Mouse (Mus musculus) embryonic fibroblast, embryonic 13.5 days (primary cell): ENCODE measurements around the gene Mrpl52. TPM values are rescaled to one million over a fixed set of nuclear protein-coding genes. Genes with fewer than 3 reads are reported as not detected.
A peak's percentile ranks its signal among the peaks of the same experiment; 100 is the strongest.

ENCODE experiments used
- H3K27ac ChIP-seq: 2 replicates; pipeline ENCODE4 v1.5.1; 2012; ENCODE audit warnings: low read length, control low read depth, inconsistent platforms; ENCODE audit not compliant: insufficient read depth
- H3K4me1 ChIP-seq: 2 replicates; pipeline ENCODE4 v1.6.1; 2011; ENCODE audit warnings: low read length; ENCODE audit not compliant: control insufficient read depth, insufficient read depth
- H3K4me3 ChIP-seq: 2 replicates; pipeline ENCODE4 v1.5.1; 2011; ENCODE audit warnings: mild to moderate bottlenecking, control low read depth, low read length; ENCODE audit not compliant: insufficient read depth
- CTCF ChIP-seq: IDR thresholded peaks from 2 replicates; pipeline ENCODE4 v1.5.1; 2011; ENCODE audit warnings: mild to moderate bottlenecking, control low read depth, low read length, moderate library complexity, borderline replicate concordance; ENCODE audit not compliant: insufficient read depth
- POLR2A ChIP-seq: IDR thresholded peaks from 2 replicates; pipeline ENCODE4 v1.6.1; 2011; ENCODE audit warnings: low read depth, mild to moderate bottlenecking, control low read depth, low read length, moderate library complexity
- polyA plus RNA-seq: library from polyadenylated mRNA; stranded (reverse); fragments of >200 nt; gene quantifications from 2 replicates; pipeline ENCODE4 v1.2.4, GENCODE M21; 2011; ENCODE audit warnings: low read depth; ENCODE audit not compliant: missing spikeins, insufficient read length

Mrpl52 gene
- polyA plus RNA-seq, 1 experiment: 138 TPM

DNA sequence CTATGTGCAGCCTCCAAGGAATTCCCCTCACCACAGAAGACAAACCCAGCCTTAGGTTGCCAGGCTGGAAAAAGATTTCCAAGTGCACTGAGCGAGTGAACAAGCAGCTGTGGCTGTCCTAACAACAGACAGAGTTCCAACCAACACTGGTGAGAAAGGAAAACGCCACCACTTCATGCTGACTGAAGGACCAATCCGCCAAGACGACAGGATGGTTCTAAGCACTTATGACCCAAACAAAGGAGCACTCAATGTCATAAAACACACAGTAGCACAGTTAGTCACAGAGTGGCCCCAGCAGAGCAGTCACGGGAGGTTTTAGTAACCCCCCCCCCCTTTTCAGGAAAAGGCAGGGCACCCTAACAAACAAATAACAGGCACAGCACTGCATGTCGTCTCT lies 35.9 kb upstream of the Mrpl52 start:
- Histone ChIP-seq H3K4me1 (0 out of 2 replicates have a peak, but pooled peaks cover 3% of the 10 kb centered on the region), H3K4me3 (no peak overlapping the region), H3K27ac (no peak overlapping the region)
- TF ChIP-seq CTCF (no peak), POLR2A (no peak)

DNA sequence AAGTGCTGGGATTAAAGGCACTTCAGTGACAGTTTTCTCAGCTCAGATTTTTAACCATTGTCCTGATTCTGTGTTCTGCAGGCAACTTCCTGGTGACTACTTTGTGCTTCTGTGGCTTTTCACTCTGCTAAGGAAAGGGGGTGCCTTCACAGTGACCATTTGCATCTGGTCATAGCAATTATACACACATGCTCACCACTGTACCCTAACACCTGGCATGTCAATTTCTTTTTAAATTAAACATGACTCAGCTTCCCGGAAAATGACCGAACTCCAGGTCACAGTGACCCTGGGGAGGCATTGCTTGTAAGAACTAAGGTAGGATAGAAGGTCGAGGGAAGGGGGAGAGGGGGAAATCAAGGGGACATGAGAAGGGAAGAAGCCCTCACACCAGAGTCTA lies 32.9 kb upstream of the Mrpl52 start:
- H3K27ac ChIP-seq: no peak overlapping the region
- H3K4me3 ChIP-seq: no peak overlapping the region
- TF ChIP-seq POLR2A (no peak), CTCF (no peak)
- H3K4me1 ChIP-seq: peaks cover 4% of the 10 kb centered on the region

DNA sequence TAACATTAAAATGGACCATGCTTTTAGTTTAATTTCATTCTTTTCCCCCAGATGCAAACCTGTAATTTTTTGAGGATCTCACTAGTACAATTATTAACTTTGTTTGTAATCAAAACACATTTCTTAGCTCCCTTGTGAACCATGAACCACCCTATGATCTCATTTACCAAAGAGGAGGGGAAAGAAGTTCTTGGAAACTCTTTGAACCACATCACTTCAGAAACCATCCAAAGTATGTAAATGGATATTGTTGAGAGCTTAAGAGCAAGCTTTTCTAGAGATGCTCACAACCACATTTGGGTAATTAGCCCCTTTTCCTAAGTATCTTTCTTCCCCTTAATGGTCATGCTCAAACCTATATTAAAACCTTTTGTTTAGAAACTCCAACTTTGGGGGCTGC lies 32.4 kb upstream of the Mrpl52 start:
- Histone ChIP-seq H3K27ac (no peak overlapping the region), H3K4me1 (peaks cover 7% of the 10 kb centered on the region), H3K4me3 (no peak overlapping the region)
- TF ChIP-seq CTCF (no peak), POLR2A (no peak)

DNA sequence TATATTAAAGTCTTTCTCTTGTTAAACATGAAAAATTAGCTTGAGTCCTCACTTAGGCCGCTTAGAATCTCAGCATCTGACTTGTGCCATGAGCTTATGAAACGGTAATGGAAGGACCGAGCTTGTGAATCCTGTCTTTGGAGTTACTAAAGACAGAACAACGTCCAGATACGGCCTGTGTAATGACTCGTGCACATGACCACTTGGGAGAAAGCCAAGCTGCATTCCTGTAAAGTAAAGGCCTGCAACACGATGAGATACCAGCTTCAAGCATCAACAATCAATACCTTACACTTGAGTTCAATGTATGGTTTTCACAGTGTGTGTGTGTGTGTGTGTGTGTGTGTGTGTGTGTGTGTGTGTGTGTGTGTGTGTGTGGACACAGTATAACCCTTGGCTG lies 30.0 kb upstream of the Mrpl52 start:
- Histone ChIP-seq H3K4me1 (peaks cover 7% of the 10 kb centered on the region), H3K4me3 (no peak overlapping the region), H3K27ac (no peak overlapping the region)
- no peak for TF ChIP-seq POLR2A
- TF ChIP-seq CTCF: no peak

DNA sequence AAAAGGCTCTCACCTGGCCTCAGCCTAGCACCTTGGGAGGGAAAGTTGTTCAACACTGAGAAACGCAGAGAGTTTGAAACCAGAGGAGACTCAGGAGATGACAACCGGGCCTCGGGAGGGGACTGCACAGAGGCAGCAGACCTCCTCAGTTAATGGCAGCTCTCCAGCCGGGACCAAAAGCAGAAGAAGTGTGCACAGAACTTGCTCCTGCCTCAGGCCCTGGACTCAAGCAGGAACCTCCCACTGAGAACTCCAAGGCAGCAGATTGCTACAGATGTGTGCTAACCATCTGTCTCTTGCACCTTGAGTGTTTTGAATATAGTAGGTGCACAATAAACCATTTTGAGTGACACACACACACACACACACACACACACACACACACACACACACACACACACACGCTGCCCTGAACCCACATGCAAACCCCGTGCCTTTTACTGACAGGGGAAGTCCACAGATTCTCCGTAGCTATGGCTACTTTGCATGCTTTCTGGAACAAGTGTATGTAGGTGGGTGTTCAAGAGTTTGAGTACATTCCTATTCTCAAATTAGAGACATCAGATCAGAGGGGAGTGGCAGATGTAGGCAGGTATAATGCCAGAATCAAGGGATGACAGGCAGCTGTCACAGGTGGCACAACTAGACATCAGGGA lies 28.7 kb upstream of the Mrpl52 start:
- Histone ChIP-seq H3K4me3 (no peak overlapping the region), H3K4me1 (peaks cover 7% of the 10 kb centered on the region), H3K27ac (no peak overlapping the region)
- TF ChIP-seq POLR2A: no peak
- TF ChIP-seq CTCF: no peak

DNA sequence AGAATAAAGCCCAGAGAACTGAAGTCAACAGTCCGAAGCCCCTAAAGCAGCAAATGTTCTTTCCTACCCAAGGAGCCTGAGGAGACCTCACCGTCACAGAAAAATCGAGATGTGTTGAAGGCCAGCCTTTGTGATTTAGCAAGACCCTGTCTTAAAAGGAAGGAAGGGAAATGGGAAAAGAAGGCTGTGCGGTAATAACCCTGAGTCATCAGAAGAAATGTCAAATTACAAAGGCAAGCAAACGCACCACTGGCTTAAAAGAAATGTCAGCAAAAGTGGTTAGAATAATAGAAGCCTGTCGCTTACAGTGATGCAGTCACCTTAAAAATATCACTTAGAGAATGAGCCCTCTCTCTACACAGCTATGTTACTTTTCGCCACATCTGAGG lies 28.2 kb upstream of the Mrpl52 start:
- TF ChIP-seq POLR2A (no peak), CTCF (no peak)
- H3K27ac ChIP-seq: peak overlapping the region; percentile 41; the same call in 1 of the 2 replicates
- peaks cover 7% of the 10 kb centered on the region for H3K4me1 ChIP-seq
- no peak overlapping the region for H3K4me3 ChIP-seq

DNA sequence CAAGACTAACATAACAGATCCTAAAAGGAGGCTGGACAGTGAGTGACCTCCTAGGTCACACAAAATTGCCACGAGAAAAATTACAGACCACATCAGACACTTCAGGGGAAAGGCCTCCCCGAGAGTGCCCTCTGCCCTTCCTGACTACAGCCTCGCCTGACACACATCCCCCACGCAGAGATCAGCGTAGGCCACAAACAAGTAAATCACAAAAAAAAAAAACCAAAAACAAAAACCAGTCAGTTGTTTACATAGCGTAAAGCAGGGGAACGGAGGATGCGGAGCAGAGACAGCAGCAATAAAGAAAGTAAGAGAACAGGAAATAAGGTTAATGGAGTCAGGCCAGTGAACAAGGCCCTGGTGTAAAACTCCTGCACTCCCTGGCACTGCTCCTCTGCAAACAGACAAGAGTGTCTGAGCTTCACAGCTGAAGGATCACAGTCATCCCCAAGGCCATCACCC lies 27.8 kb upstream of the Mrpl52 start:
- no peak for TF ChIP-seq CTCF
- H3K4me1 ChIP-seq: peaks cover 4% of the 10 kb centered on the region
- peak overlapping the region; percentile 41; the same call in 1 of the 2 replicates for H3K27ac ChIP-seq
- no peak overlapping the region for H3K4me3 ChIP-seq

DNA sequence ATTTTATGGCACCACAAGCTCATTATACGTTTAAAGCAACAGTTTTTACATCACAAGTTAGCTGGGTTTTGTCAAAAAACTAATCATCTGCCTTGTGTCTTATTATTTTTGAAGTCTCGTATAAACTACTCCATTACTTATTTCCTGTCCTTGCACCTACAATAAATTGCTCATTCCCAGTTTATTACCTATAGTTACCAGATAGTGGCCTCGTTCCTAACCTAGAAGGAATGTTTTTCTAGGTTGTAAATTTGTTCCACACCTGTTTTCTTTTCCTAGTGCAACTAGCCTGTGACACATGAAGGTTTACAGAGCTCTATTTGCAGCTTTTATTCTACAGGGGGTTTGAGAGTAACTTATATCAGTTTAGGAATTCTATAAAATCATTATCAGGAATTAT lies 25.0 kb upstream of the Mrpl52 start:
- Histone ChIP-seq H3K27ac (no peak overlapping the region), H3K4me1 (peaks cover 3% of the 10 kb centered on the region), H3K4me3 (no peak overlapping the region)
- TF ChIP-seq CTCF (no peak), POLR2A (no peak)

DNA sequence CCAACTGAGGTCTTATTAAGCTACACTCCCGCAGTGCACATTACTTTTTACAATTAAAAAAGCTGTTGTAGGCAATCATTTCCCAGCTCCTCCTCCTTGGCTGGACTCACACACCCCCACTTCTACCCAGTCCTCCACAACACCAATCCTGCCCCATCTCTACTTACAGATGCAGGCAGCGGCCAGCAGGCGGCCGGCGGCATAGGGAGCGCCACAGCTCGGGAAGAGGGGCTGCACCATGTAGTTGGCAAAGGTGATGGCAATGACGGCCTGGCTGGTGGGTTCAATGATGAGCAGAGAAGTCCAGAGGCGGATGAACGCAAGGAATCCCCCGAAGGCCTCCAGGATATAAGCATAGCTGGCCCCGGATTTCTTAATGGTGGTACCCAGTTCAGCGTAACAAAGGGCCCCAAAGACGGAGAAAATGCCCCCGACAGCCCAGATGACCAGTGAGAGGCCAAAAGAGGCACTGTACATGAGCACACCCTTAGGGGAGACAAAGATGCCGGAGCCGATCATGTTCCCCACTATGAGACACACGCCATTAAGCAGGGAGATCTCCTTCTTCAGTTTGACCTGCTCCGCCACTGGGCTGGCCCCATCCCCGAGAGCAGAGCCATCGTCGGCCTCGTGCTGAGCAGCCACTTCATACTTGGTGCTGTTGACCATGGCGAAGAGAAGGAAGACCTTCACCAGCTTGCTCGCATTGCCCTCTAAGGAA lies 18.2 kb upstream of the Mrpl52 start:
- H3K4me1 ChIP-seq: peaks cover 2% of the 10 kb centered on the region; the same call in 1 of the 2 replicates
- H3K4me3 ChIP-seq: no peak overlapping the region
- H3K27ac ChIP-seq: no peak overlapping the region
- TF ChIP-seq POLR2A: no peak
- TF ChIP-seq CTCF: no peak

DNA sequence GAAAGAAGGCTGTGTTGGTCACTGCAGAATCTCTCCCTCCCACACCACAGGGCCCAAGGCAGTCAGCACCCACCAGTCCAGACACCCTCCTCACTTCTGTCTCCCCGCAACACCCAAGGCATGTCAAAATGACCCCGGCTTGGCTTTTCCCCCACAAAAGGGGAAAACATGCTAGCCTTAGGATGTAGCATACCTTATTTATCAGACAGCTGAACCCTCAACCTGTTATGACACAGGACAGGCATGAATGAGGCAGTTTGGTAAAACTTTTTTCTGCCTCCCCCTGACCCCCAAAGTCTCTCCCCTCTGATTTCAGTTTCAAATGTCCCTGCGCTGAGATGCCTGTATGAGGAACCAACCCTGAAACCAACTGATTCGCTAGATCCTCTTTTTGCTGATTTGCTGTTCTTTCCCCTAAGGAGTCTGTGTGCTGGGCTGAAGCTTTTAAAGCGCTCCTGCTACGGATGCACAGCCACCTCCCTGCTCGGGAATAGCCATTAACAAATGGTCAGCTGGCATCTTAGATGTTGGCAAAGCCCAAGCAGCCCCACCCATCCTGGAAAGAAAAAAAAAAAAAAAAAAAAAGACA lies 17.6 kb upstream of the Mrpl52 start:
- Histone ChIP-seq H3K27ac (no peak overlapping the region), H3K4me1 (peaks cover 2% of the 10 kb centered on the region; the same call in 1 of the 2 replicates), H3K4me3 (no peak overlapping the region)
- TF ChIP-seq CTCF: no peak
- TF ChIP-seq POLR2A: no peak
